Mouse (Mus musculus): ENCODE results near the gene Fastkd5.
"Not testable (repeated sequence)": the region's sequence is repeated elsewhere in the genome, so short reads cannot be mapped to it uniquely, and the experiment has no call there.

The Fastkd5 gene

GRCm38 (mm10) chr2:130632887-130633675 is 3.3 kb upstream of the Fastkd5 start:
- no peak for DNase-seq

DNA sequence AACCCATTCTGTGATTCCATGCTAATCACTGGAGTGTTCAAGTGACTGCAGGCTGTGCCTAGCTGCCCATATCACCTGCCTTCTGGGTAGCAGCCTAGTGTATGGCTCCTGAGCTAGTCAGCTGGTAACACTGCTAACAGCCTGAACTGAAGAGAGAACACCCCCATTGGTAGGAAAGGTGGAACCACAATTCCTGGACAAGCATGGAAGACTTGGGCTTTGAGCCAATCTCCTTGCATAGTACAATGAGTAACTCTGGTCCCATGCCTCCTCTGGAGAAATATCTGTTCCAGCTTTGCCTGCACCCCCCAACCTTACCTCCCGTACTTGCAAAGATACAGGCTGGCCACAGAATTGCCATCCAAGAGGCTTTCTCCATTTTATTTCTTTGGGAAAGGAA is 2.6 kb upstream of the Fastkd5 start:
- DNase-seq = no peak

GRCm38 (mm10) chr2:130629080-130629838 is 568 bp downstream of the Fastkd5 start:
- DNase-seq = no peak

GRCm38 (mm10) chr2:130628424-130628823 is 1.4 kb downstream of the Fastkd5 start:
- peak; percentile 17 for DNase-seq

GRCm38 (mm10) chr2:130618972-130619371 is 10.9 kb downstream of the Fastkd5 start:
- no peak for DNase-seq

- DNase-seq = no peak
Observed at GRCm38 (mm10) chr2:130613091-130613490, 16.7 kb downstream of the Fastkd5 start.

DNA sequence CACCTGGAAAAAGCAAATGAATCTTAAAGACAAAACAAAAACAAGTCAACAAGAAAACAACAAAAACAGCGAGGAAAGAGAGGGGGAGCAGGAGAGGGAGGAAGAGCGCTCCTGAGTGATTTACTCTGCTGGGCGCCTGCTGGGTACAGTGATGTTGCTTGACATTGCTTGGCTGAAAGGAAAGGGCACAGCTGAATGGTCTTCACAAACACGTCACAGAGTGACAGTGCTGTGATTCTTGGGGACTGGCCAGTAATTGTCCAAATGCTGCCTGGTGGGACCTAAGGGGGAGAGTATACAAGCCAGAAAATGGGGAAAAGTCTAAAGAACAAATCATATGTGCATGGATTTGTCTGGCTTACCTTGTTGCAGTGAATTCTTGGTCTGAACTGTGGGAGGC is 27.6 kb downstream of the Fastkd5 start:
- no peak for DNase-seq

DNA sequence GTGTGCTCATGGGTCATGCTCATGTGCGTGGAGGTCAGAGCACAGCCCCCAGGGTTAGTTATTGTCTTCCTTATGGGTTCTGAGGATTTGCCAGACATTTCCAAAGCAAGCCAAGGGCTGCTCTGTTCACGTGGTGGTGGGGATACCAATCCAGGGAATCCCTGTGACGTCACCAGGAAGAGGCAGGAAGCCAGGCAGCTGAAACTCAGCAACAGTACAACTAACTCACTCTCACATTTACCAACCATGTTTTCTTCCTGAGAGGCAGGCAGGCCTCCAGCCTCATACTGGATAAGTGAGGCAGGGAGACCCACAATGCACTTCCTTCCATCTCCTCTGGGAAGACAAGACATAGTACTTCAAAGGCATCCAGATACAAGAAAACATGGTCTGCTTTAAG is 31.4 kb downstream of the Fastkd5 start:
- DNase-seq = no peak

DNA sequence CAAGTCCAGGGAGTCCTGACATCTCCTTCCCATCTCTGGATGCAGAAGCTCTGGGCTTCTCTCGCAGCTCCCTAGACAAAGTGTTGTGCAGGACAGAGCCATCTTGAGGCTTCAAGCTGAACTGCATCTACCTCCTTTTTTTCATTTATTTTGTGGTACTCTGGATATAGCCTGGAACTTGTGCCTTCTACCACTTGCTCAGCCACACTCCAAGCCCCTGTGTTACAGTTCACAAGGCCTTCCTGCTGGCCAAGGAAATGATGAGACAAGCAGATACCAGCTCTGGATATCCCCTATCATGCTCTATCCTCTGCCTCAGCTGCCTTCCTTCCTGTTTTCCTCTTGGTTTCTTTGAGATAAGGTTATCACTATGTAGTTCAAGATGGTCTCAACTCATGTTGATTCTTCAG is 32.2 kb downstream of the Fastkd5 start:
- DNase-seq = no peak

DNA sequence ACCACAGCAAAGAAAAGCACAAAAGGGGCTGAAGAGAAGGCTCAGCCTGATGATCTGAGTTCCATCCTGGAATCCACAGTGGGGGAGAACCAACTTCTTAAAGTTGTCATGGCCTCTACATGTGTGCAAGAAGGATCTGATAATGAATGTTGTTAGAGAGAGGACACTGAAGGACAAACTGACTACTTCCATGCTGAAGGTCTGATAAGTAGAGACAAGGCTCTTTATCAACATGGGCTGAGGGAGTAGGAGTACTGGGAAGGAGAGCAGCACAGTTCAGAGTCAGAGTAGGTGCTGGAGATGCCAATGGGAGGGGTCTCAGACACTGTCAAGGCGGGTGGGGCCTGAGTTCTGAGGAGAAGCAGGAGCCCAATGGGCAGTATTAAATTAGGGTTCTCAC is 34.2 kb downstream of the Fastkd5 start:
- no peak for DNase-seq

DNA sequence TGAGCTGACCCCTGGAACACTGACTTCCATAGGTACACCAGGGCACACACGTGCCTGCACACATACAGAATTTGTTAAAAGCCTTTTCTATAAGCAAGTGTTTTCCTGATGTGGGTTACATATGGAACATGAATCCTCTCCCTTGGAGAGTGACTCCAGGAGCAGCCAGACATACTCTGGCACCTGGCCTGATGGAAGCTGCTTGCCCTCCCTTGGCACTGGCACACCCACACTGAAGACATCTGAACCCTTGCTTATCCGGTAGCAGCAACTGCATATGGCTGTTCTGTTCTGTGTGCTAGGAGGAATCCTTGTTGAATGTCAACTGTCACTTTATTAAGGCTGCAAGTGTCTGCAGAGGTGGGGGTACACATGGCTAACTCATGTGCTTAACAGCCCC is 38.8 kb downstream of the Fastkd5 start:
- DNase-seq = no peak

GRCm38 (mm10) chr2:130589761-130590160 is 40.1 kb downstream of the Fastkd5 start:
- no peak for DNase-seq

DNA sequence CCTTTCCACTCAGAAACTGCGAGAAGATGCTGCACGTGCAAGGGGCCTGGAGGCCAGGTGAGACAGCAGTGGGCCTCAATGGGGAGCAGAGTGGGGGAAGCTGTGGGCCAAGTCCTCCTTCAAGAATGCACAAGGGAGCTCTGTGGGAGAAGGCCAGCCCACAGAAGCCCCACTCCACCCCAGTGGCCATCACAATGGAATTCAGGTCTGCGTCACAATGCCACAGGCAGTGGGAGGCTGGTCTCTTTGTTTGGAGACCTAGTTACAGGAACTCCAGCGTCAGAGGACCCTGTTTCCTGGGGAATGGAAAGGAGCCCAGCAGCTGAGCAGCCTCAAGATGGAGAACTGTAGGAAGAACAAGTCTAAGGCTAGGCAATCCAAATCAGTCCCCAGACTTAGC is 40.7 kb downstream of the Fastkd5 start:
- no peak for DNase-seq

- no peak for DNase-seq
Observed at GRCm38 (mm10) chr2:130588373-130588772, 41.5 kb downstream of the Fastkd5 start.

DNA sequence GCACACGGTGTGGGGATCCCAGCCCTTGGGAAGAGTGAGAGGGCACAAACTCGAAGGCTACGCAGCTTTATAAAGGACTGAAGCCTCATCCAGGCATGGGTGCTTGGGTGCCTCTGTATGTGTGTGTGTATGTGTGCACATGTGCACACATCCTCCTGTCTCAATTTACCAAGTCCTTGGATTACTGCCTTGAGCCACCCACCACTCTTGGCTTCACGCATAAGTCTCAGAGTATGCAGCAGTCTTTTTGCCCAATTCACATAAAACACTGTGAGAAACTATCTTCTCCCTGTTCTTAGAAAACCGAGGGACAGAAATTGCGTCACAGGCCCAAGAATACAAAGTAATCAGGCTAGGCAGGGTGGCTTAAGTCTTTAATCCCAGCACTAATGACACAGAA is 43.8 kb downstream of the Fastkd5 start:
- peak; percentile 32 for DNase-seq

- no peak for DNase-seq
Observed at GRCm38 (mm10) chr2:130583902-130584560, 45.8 kb downstream of the Fastkd5 start.

DNA sequence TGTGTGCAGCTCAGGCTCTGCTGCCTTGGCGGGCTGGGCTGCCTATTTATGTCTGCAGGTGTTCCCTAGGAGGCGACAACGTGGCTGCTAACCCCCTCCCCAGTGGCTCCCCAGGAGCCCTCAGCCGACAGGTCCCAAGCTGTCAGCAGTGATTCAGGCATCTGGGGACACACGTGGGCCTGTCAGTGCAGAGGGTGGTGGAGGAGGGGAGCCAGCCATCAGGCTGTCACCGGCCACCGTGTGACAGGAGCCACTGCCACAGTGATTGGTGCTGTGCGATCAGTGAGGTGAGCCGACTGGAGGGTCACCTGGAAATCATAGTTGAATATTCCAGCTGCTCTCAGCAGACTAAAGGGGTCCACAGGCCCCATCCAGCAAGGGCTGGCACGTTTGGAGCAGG is 47.3 kb downstream of the Fastkd5 start, which contains the start of gene Avp:
TSS of gene Avp (minus strand) at position 3 of the 400 bp plus-strand sequence.
- DNase-seq = no peak

DNA sequence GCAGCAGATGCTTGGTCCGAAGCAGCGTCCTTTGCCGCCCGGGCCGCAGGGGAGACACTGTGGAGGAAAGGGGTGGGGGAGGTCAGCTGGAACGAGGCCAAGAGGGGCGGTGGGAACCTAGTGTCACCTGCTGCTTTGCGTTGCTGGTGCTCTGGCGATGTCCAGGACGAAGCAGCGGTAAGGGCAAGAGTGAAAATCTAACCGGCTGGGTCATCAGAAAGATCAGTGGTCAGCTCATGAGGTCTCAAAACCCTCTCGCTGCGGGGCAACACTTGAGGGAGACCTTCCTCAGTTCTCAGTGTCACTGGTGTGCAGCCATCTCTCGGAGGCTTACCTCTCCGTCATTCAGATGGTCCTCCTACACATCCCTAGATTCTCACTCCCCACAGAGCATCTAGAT is 48.6 kb downstream of the Fastkd5 start:
- DNase-seq = no peak

DNA sequence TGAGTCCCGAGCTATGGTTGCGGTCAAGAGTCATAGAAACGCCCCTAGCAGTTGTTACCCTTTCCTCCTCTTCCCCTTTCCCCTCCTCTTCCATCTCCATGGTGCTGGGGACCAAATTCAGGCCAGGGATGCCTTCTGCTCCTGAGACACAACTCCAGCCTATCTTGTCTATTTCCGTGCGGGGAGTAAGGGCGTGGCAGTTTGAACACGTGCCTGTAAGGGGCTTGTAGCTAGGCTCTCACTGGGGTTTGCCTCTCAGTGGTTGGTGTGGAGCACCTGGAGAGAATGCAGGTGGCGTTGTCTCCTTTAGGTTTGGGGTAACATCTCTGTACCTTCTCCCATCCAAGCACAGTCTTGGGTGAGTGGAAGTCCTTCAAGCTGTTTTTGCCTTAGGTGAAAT is 50.0 kb downstream of the Fastkd5 start:
- DNase-seq = no peak

DNA sequence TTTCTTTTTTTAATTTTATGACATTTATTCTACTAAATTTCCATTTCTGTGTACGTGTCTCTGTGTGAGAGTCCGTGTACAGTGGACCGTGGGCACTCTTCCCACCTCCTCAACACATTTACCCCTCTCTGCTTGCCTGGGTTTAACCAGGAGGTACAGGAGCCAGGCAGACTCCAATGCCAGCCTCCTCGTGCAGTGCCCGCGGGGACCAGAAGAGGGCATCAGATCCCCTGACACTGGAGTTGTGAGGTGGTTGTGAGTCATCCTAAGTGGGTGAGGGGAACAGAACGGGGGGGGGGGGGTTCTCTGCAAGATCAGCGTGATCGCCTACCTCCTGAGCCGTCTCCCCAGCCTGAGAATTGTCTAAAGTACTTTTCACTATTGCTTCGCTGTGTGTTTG is 51.7 kb downstream of the Fastkd5 start:
- DNase-seq = peak; percentile 64

- DNase-seq = no peak
Observed at GRCm38 (mm10) chr2:130577632-130578031, 52.2 kb downstream of the Fastkd5 start.

DNA sequence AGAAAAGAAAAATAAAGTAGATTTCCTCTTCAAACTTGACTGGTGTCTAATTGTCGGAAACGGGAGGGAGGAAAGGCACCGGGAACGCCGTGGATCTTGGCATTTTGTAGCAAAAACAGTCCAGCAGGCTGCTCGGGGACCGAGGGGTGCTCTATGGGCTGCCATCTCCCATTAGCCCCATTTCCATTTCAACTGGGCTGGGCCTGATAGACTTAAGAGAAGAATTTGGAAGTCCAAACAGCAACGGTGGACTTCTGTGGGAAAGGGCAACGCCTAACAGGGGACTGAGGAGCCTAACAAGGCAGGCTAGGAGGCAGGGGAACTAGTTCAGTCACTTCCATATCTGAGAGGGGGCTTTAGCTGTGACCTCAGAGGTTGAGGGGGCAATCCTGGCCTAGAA is 52.8 kb downstream of the Fastkd5 start:
- DNase-seq = no peak

DNA sequence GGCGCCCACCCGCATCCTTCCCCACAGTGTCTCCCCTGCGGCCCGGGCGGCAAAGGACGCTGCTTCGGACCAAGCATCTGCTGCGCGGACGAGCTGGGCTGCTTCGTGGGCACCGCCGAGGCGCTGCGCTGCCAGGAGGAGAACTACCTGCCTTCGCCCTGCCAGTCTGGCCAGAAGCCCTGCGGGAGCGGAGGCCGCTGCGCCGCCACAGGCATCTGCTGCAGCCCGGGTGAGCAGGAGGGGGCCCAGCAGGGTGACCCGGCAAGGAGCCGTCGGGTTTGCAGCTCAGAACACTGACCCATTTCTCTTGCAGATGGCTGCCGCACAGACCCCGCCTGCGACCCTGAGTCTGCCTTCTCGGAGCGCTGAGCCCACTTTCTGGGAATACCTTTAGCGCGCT is 53.3 kb downstream of the Fastkd5 start:
- not testable (repeated sequence) for DNase-seq

GRCm38 (mm10) chr2:130575873-130576272 is 54.0 kb downstream of the Fastkd5 start, which contains the start of gene Oxt:
Gene Oxt, plus strand, starts transcription at chr2:130576173.
- DNase-seq = no peak
